Comparison of ENCODE assay signal across 11 mouse cellular contexts in genomic region chr10:76416811-76417210, GRCm38 (mm10). TPM values are rescaled to one million over a fixed set of nuclear protein-coding genes. Genes with fewer than 3 reads are reported as not detected.
DNase-seq lines count a peak whose midpoint lies in the region; ATAC-seq lines count a peak whose summit lies in the region.
"Had no signal": no experiment of that assay in that cellular context is flagged by ENCODE, and none has a peak within 500 bp of the region (broad histone marks: within the 10 kb centered on the region; RNA-seq: fewer than 3 reads in every experiment).

No protein-coding gene starts in this region.

- H3K4me3 ChIP-seq in kidney, embryonic 14.5 days (ENCODE audit: low read length): no peak overlapping the region

- no peaks in the 10 kb centered on the region for H3K4me1 ChIP-seq in kidney, embryonic 14.5 days (ENCODE audit: control insufficient read depth, insufficient read depth, low read length)

- H3K36me3 ChIP-seq in kidney, embryonic 14.5 days (ENCODE audit: control insufficient read depth, insufficient read depth, low read length): peaks cover 73% of the 10 kb centered on the region

- DNase-seq in kidney, adult 9 months: peak; percentile 75
- DNase-seq in gastrocnemius, postnatal 36 days: peak; percentile 51 to 69
- DNase-seq in heart, postnatal 4 days: peak; percentile 63
- DNase-seq in telencephalon, adult 2 months (ENCODE audit: low read depth, low spot score): peak; percentile 61
- DNase-seq in adrenal gland, postnatal 10 days: no peak
- DNase-seq in thymus, postnatal 36 days: no peak
- no peak for DNase-seq in embryo, embryonic 11 days

- WGBS in kidney, embryonic 14.5 days: 82% methylated on average over 12 of the region's 12 CpGs

- intact Hi-C loops in gastrocnemius, postnatal 36 days (cut with DNase I): no loop called here

- ATAC-seq in kidney, embryonic 14.5 days (ENCODE audit: low FRiP score, low TSS enrichment): no peak

- H3K4me2 ChIP-seq in kidney, embryonic 14.5 days (replicated peaks; ENCODE audit: low read depth, low read length): no peak overlapping the region

- no peaks in the 10 kb centered on the region for H3K9me3 ChIP-seq in kidney, embryonic 14.5 days (ENCODE audit: control insufficient read depth, low read length)

- H3K27ac ChIP-seq in kidney, embryonic 14.5 days (ENCODE audit: low read depth, low read length): no peak overlapping the region

- no peaks in the 10 kb centered on the region for H3K27me3 ChIP-seq in kidney, embryonic 14.5 days (ENCODE audit: control insufficient read depth, insufficient read depth, low read length)

- H3K9ac ChIP-seq in kidney, embryonic 14.5 days (ENCODE audit: low read depth, low read length): no peak overlapping the region

RNA-seq across cellular contexts. Expression of gene AC141477.1, which starts 23.4 kb away (rescaled TPM):
- polyA plus RNA-seq in kidney, embryonic 14.5 days (2014; fragmentation: Nextera tagmentation; extraction: Ambion mirVana): not detected in 2 replicates
- not detected for total RNA-seq in gastrocnemius, postnatal 36 days (2021)
- not detected for total RNA-seq in heart, postnatal 4 days (2021)
- 1 to 10 TPM in 1 of 2 experiments, not detected in 1; 3.4 TPM for total RNA-seq in adrenal gland, postnatal 10 days (2021)
- total RNA-seq: hematopoietic stem cell, adult 5-6 weeks had no signal
- polyA plus RNA-seq: liver, embryonic 16.5 days; stomach, embryonic 14.5 days had no signal

RNA-seq across cellular contexts. Expression of gene Pcnt, which starts 25.8 kb away (rescaled TPM):
- polyA plus RNA-seq in kidney, embryonic 14.5 days (2014; fragmentation: Nextera tagmentation; extraction: Ambion mirVana): 20.2 and 27.1 TPM in 2 replicates
- 10 to 100 TPM; 55.0 to 58.1 TPM for total RNA-seq in gastrocnemius, postnatal 36 days (2021)
- 10 to 100 TPM; 27.1 TPM for total RNA-seq in heart, postnatal 4 days (2021)
- total RNA-seq in adrenal gland, postnatal 10 days (2021): 10 to 100 TPM; 14.5 to 21.6 TPM

RNA-seq across cellular contexts. Expression of gene 2610028H24Rik, which starts 32.1 kb away (rescaled TPM):
- polyA plus RNA-seq in kidney, embryonic 14.5 days (2014; fragmentation: Nextera tagmentation; extraction: Ambion mirVana): not detected in 2 replicates
- under 1 TPM in 1 of 2 experiments, not detected in 1; 0.22 TPM for total RNA-seq in gastrocnemius, postnatal 36 days (2021)
- total RNA-seq in heart, postnatal 4 days (2021): not detected
- total RNA-seq in adrenal gland, postnatal 10 days (2021): not detected
- total RNA-seq: hematopoietic stem cell, adult 5-6 weeks had no signal
- polyA plus RNA-seq: liver, embryonic 16.5 days; stomach, embryonic 14.5 days had no signal

RNA-seq across cellular contexts. Expression of gene Mcm3ap, which starts 51.9 kb away (rescaled TPM):
- polyA plus RNA-seq in kidney, embryonic 14.5 days (2014; fragmentation: Nextera tagmentation; extraction: Ambion mirVana): 51.3 and 71.4 TPM in 2 replicates
- 10 to 100 TPM; 14.5 to 17.6 TPM for total RNA-seq in gastrocnemius, postnatal 36 days (2021)
- total RNA-seq in heart, postnatal 4 days (2021): 10 to 100 TPM; 33.0 to 37.5 TPM
- total RNA-seq in adrenal gland, postnatal 10 days (2021): 10 to 100 TPM; 24.8 to 33.0 TPM

RNA-seq across cellular contexts. Expression of gene Ybey, which starts 52.1 kb away (rescaled TPM):
- 5.3 and 6.0 TPM in 2 replicates for polyA plus RNA-seq in kidney, embryonic 14.5 days (2014; fragmentation: Nextera tagmentation; extraction: Ambion mirVana)
- total RNA-seq in gastrocnemius, postnatal 36 days (2021): 1 to 10 TPM; 3.3 to 3.6 TPM
- total RNA-seq in heart, postnatal 4 days (2021): 1 to 10 TPM; 3.2 TPM
- 1 to 10 TPM; 3.0 to 3.7 TPM for total RNA-seq in adrenal gland, postnatal 10 days (2021)

Comparison
In these comparisons a context has a peak if more than half of its experiments do, and no peak if none do; other contexts are left out.
1. DNase-seq: peak in kidney, adult 9 months (single experiment), gastrocnemius, postnatal 36 days (2 of 2), heart, postnatal 4 days (single experiment) and telencephalon, adult 2 months (single experiment); none in adrenal gland, postnatal 10 days (single experiment), thymus, postnatal 36 days (0 of 2) and embryo, embryonic 11 days (single experiment).